Mouse (Mus musculus) small intestine, adult 2 months (tissue): ENCODE results near the gene Obsl1.

Experiments used
- CTCF ChIP-seq: fragments of 200-500 bp; IDR thresholded peaks from 2 replicates; pipeline ENCODE4 v1.5.1; 2012; ENCODE audit warnings: low read depth, mild to moderate bottlenecking, control low read depth, inconsistent platforms, low read length, moderate library complexity, mixed read lengths; ENCODE audit not compliant: insufficient replicate concordance, insufficient read length; ENCODE audit errors: extremely low read depth
- POLR2A ChIP-seq: fragments of 200-500 bp; IDR thresholded peaks from 2 replicates; pipeline ENCODE4 v1.6.1; 2012; ENCODE audit warnings: low read depth, mild to moderate bottlenecking, control low read depth, inconsistent platforms, low read length, moderate library complexity

DNA sequence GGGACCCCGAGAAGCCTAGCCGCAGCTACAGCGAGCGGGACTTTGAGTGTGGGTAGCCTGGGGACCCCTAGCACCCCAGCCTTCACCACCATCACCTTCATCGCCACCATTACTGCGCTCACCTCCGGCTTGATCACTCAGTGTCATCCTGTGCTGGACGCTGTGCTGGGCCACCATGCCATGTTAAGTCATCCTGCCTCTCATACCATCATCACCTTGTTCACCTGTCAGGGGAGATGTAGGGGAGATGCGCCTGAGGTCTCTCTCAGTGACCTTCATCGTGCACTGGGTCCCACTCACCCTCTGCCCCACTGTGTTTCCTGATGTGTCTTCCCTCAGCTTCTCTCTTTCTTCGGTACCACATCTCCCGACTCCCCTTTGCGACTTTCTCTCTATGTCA lies 41.1 kb upstream of the Obsl1 start:
- TF ChIP-seq CTCF (no peak), POLR2A (no peak)
